Mouse (Mus musculus) frontal cortex, adult 2 months (tissue): ENCODE data around the gene Nfs1. TPM values are rescaled to one million over a fixed set of nuclear protein-coding genes. Genes with fewer than 3 reads are reported as not detected.
A peak's percentile ranks its signal among the peaks of the same experiment; 100 is the strongest.
"Not testable (repeated sequence)": the region's sequence is repeated elsewhere in the genome, so short reads cannot be mapped to it uniquely, and the experiment has no call there.

ENCODE experiments used
- DNase-seq, 2 experiments: peaks; one replicate each; pipeline ENCODE4 v3.0.0; 2022; ENCODE audit warnings: low spot score in 1 of 2; ENCODE audit errors: extremely low spot score in 1 of 2
- polyA plus RNA-seq: library from polyadenylated mRNA; depleted of rRNA; stranded (reverse); fragments of >200 nt; gene quantifications from 2 replicates; pipeline ENCODE4 v1.2.3, GENCODE M21; 2012

Nfs1 gene
- polyA plus RNA-seq, 1 experiment: 56.2 TPM

- no peak for DNase-seq
These were observed 1.6 kb upstream of the Nfs1 start for GRCm38 (mm10) chr2:156145486-156146130.

GRCm38 (mm10) chr2:156143367-156143766, 619 bp downstream of the Nfs1 start:
- no peak for DNase-seq

GRCm38 (mm10) chr2:156142820-156143219, 1.2 kb downstream of the Nfs1 start:
- DNase-seq: no peak

- DNase-seq: no peak
These were observed 8.3 kb downstream of the Nfs1 start for GRCm38 (mm10) chr2:156135695-156136094.

- DNase-seq: no peak
These were observed 9.8 kb downstream of the Nfs1 start for GRCm38 (mm10) chr2:156134161-156134560.

- DNase-seq: no peak
These were observed 17.0 kb downstream of the Nfs1 start, which contains the start of gene Gm28036 for GRCm38 (mm10) chr2:156126992-156127391. Gene Gm28036 (minus strand): TSS chr2:156127092.

- DNase-seq: no peak
These were observed 20.3 kb downstream of the Nfs1 start for GRCm38 (mm10) chr2:156123731-156124130.

- no peak for DNase-seq
These were observed 24.4 kb downstream of the Nfs1 start for GRCm38 (mm10) chr2:156119566-156119965.

- DNase-seq: not testable (repeated sequence)
These were observed 31.9 kb downstream of the Nfs1 start for GRCm38 (mm10) chr2:156112080-156112423.

- peak; percentile 63 to 91 for DNase-seq
These were observed 32.5 kb downstream of the Nfs1 start, which contains the start of the genes Cpne1 and Rbm12 for GRCm38 (mm10) chr2:156111358-156112079. Gene Cpne1 (minus strand): TSS chr2:156111965. Gene Rbm12 (minus strand): TSS chr2:156111978.

- peak in 1 of 2 experiments; percentile 39 for DNase-seq
These were observed 33.2 kb downstream of the Nfs1 start for GRCm38 (mm10) chr2:156110627-156111357.

GRCm38 (mm10) chr2:156091926-156092325, 52.1 kb downstream of the Nfs1 start:
- no peak for DNase-seq

- peak in 1 of 2 experiments; percentile 56 for DNase-seq
These were observed 54.2 kb downstream of the Nfs1 start for GRCm38 (mm10) chr2:156089799-156090198.

GRCm38 (mm10) chr2:156087391-156088110, 56.4 kb downstream of the Nfs1 start:
- no peak for DNase-seq

- DNase-seq: no peak
These were observed 59.4 kb downstream of the Nfs1 start for GRCm38 (mm10) chr2:156084541-156084940.

GRCm38 (mm10) chr2:156080391-156080790, 63.6 kb downstream of the Nfs1 start:
- no peak for DNase-seq

- no peak for DNase-seq
These were observed 64.3 kb downstream of the Nfs1 start for GRCm38 (mm10) chr2:156079674-156080073.

- DNase-seq: no peak
These were observed 64.8 kb downstream of the Nfs1 start for GRCm38 (mm10) chr2:156079183-156079560.

- no peak for DNase-seq
These were observed 65.4 kb downstream of the Nfs1 start for GRCm38 (mm10) chr2:156078421-156079182.

GRCm38 (mm10) chr2:156077461-156077860, 66.5 kb downstream of the Nfs1 start:
- no peak for DNase-seq
